Mouse (Mus musculus): Measurements from ENCODE around the gene Agap1.

DNA sequence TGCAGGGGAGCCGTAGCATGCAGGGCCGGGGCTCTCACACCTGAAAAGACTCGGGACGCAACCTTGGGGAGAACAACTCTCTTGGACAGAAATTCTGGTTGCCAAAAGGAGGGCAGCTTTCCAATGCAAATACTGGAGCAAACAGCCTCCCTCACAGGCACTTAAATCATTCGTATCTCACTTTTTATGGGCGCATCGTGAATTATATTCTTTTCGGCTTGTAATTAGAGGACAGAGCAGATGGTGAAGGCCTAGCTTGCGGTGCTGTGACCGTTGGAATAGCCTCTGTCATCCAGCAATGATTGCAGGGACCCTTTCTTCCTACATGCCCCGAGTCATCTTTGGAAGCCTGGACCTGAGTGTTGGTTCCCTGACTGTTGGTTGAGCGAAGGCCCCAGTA lies 300.8 kb downstream of the Agap1 start:
- TF ChIP-seq POLR2A (IDR thresholded peaks at IDR 0.05; ENCODE audit: borderline replicate concordance, control insufficient read depth, low read depth, low read length) = no peak
- no peak for TF ChIP-seq CTCF (IDR thresholded peaks at IDR 0.05; ENCODE audit: control insufficient read depth, insufficient read depth, low read length)

Measured in bone marrow, adult 2 months (tissue).